Comparison of ENCODE assay signal across 8 mouse cellular contexts in the genomic region with DNA sequence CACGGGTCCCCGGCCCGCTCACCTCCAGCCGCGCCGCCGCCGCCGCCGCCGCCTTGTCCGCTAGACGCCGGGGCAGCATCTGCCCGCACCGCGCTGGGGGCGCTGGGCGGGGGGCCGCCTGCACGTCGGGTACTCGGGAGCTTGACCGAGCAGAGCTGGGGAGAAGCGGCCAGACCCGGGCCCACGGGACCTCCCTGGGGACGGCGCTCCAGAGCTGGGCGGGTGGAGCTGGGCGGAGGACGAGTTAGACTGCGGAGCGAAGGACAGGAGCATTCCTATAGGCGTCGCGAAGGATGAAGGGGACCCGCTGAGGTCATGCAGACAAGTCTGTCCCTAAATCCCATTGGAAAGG. TPM values are rescaled to one million over a fixed set of nuclear protein-coding genes. Genes with fewer than 3 reads are reported as not detected.
A peak's percentile ranks its signal among the peaks of the same experiment; 100 is the strongest.
DNase-seq lines count a peak whose midpoint lies in the region; ATAC-seq lines count a peak whose summit lies in the region.

Gene Hecw2 (minus strand): TSS at position 215 of the 352 bp plus-strand sequence.

- H3K27me3 ChIP-seq in hindbrain, embryonic 12.5 days: no peaks in the 10 kb centered on the region
- H3K27me3 ChIP-seq in midbrain, embryonic 13.5 days: peaks cover 11% of the 10 kb centered on the region

- H3K4me1 ChIP-seq in hindbrain, embryonic 12.5 days: peaks cover 9% of the 10 kb centered on the region; the same call in 1 of the 2 replicates
- H3K4me1 ChIP-seq in midbrain, embryonic 13.5 days (replicated peaks): peaks cover 12% of the 10 kb centered on the region

- H3K9me3 ChIP-seq in hindbrain, embryonic 12.5 days (replicated peaks): no peaks in the 10 kb centered on the region
- H3K9me3 ChIP-seq in midbrain, embryonic 13.5 days: no peaks in the 10 kb centered on the region

- peak within 1 kb of the TSS; percentile 95 for H3K27ac ChIP-seq in hindbrain, embryonic 12.5 days
- H3K27ac ChIP-seq in midbrain, embryonic 13.5 days: peak within 1 kb of the TSS; percentile 96

- under 1% methylated on average over 38 of the region's 38 CpGs for WGBS in hindbrain, embryonic 12.5 days
- under 1% methylated on average over 38 of the region's 38 CpGs for WGBS in midbrain, embryonic 13.5 days

- peak within 1 kb of the TSS; percentile 64 for H3K4me2 ChIP-seq in hindbrain, embryonic 12.5 days (replicated peaks)
- H3K4me2 ChIP-seq in midbrain, embryonic 13.5 days (replicated peaks): peak within 1 kb of the TSS; percentile 64

- H3K9ac ChIP-seq in hindbrain, embryonic 12.5 days: peak within 1 kb of the TSS; percentile 87
- peak within 1 kb of the TSS; percentile 90 for H3K9ac ChIP-seq in midbrain, embryonic 13.5 days (replicated peaks)

- ATAC-seq in frontal cortex, adult (ENCODE audit: low TSS enrichment): peak; percentile 62
- peak; percentile 92 for ATAC-seq in hindbrain, embryonic 12.5 days (ENCODE audit: low FRiP score)
- peak; percentile 86 for ATAC-seq in midbrain, embryonic 13.5 days

- intact Hi-C loops in left cerebral cortex, postnatal 10 days (cut with DNase I): loop anchor here (5.0 to 10.0 kb wide), 3 partner anchors 78 to 280 kb away; no protein-coding TSS in a partner anchor

- H3K36me3 ChIP-seq in hindbrain, embryonic 12.5 days: no peaks in the 10 kb centered on the region
- H3K36me3 ChIP-seq in midbrain, embryonic 13.5 days: no peaks in the 10 kb centered on the region

- peak; percentile 15 for DNase-seq in kidney, adult 18-20 months
- no peak for DNase-seq in kidney, adult 11 months
- peak; percentile 66 for DNase-seq in cerebellum, adult 8-10 months
- peak in 1 of 2 experiments; percentile 71 for DNase-seq in left cerebral cortex, postnatal 10 days (ENCODE audit: extremely low spot score in 1 of 2, low spot score in 2 of 2)
- peak; percentile 23 to 61 for DNase-seq in urinary bladder, postnatal 4 days (ENCODE audit: low spot score in 2 of 2)

- peak within 1 kb of the TSS; percentile 82 for H3K4me3 ChIP-seq in hindbrain, embryonic 12.5 days
- peak within 1 kb of the TSS; percentile 74 for H3K4me3 ChIP-seq in midbrain, embryonic 13.5 days (replicated peaks)

RNA-seq across cellular contexts. Expression of gene Hecw2, which starts in this region (rescaled TPM):
- polyA plus RNA-seq in hindbrain, embryonic 12.5 days (2016; fragmentation: Nextera tagmentation; extraction: Ambion mirVana): 8.0 and 8.7 TPM in 2 replicates
- 10 to 100 TPM; 62.4 to 66.9 TPM for total RNA-seq in left cerebral cortex, postnatal 10 days (2021)
- 5.3 and 5.7 TPM in 2 replicates for polyA plus RNA-seq in midbrain, embryonic 13.5 days (2015; fragmentation: Nextera tagmentation; extraction: Ambion mirVana)
